Mouse (Mus musculus): ENCODE results near the gene Gm1043.

Gene Gm1043

DNA sequence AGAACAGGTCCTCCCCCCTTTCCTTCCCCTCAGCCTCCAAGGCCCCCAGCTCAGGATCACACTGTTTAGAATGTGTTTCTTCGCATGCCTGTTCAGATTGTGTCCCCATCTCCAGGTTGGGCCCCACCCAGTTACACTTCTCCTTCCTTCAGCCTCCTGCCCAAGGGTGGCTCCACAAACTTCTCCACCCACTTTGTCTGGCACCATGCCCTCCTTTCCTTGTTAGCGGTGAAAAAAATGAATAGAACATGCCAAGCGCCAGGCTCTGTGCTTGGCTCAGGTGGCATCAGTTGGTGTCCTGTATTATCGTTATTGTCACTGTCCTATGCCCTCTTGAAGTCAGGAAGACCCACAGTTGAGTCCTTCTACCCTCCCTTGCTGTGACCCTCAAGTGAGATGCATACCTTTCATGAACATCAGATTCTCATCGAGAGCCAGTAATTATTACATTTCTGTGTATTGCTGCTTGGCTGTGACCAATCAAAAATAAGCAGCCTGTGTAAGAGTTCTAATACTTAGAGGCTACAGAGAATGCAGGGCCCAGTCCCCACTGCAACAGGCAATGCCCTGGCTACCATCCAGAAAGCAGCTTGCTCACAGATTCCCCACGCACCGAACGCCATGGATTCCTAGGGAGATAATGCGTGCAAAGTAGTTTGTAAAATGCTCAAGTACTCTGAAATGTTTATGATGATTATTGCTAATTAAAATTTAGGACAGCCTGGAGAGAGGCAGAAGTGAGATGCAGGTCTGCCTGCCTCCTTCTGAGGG is 128.0 kb downstream of the Gm1043 start:
- DNase-seq: no peak

DNA sequence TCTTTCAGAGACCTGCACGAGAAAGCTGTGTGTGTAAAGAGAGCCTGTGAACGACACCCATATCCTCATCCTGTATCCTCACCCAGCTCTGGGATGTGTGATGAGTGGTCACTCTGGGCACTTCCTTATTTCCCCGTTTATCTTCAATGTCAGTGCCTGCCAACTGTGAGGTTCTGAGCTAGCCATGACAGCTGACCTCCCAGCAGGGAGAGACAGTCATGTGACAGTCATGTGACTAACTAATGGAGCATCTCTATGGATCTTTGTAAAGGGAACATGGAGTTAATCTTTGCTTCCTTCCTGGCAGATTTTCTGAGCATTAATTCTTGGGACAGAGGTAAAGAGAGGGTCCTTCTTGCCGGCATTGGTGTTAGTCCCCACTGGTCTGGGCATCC is 128.5 kb downstream of the Gm1043 start:
- no peak for DNase-seq

DNA sequence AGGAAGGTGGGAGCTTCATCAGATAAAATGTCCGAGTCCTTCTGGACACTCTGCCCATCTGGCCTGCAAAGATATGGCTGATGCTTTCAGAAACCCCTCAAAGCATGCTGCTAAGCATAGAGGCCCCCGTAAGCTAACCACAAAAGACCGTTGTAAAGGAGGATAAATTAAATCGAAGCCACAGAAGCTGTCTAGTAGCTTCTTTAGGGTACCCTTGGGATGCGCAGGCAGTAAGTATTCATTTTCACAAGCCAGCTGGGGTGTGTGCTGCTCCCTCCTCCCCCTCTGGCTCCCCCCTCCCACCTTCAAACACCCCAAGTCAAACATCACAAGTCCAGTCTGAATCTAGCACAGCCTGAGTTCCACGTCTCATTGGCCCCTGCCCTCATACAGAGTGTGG is 129.4 kb downstream of the Gm1043 start:
- DNase-seq: no peak

DNA sequence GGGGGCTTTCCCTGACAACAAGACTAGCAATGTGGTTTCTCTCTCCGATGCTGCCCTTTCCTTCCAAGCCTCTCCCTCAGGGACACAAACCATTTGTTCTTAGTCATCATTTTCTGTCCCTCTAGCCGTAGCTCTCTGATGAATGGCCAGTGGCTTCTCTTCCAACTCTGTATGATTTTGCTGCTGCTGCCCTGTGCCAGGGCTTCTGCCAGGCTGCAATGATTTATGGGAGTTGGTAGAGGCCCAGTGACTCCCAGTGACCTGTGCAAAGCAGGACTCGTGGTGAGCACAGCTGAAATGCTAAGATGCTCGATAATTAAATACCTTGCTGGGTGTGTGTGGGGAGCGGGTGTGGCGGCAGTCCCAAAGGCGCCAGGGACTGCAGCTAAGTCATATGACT is 130.1 kb downstream of the Gm1043 start:
- DNase-seq: no peak

DNA sequence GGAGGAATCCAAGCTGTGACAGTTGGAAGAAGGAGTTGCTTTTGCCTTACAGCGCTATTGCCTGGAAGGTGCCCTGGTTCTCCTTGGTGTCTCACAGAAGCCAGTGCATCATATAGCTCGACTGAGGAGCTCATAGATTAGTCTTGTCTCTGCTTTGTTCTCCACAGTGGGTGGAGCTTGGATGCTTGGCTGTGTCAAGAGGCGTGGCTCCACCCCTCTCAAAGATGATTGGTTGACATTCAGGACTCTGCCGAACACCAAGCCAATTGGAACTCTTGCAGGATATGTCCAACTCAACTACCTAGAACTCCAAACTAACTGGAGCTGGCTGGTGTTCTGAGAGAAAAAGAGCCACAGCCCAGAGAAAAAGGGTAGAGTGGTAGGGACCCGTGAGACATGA is 134.4 kb downstream of the Gm1043 start:
- no peak for DNase-seq

DNA sequence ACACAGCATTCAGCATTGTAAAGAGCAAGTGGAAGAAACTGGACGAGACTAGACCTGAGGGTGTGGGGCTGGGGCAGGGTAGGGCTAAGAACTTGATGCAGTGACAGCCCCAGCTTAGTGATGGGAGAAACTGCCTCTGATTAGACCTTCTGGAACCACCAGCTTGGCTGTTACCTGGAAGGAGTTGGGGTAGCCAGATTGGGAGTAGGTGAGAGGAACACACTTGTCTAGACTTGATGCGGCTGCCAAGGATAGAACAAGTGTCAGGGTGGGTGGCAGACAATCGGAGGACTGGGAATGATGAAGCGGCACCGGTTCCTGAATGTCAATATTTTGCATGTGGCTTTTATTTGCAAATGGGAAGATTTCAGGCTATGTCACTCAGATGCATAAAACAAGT is 135.4 kb downstream of the Gm1043 start:
- DNase-seq: no peak

DNA sequence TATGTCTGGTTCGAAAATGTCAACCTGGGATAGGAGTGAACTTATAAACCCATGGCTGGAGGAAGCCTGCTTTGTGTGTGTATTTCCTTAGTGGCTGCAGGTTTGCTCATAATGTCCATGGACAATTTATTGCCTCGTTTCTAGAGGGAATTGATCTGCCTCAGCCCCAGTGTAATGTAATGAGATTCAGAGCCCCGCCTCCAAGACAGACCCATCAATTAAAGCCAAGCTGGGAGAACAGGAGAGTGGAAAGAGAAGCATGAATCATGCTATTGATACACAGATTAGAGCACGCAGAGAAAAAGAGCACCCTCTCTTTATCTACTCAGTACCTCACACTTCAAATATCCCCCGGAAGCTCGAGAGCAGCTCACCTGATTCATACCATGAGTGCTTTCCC is 136.4 kb downstream of the Gm1043 start:
- DNase-seq: no peak

DNA sequence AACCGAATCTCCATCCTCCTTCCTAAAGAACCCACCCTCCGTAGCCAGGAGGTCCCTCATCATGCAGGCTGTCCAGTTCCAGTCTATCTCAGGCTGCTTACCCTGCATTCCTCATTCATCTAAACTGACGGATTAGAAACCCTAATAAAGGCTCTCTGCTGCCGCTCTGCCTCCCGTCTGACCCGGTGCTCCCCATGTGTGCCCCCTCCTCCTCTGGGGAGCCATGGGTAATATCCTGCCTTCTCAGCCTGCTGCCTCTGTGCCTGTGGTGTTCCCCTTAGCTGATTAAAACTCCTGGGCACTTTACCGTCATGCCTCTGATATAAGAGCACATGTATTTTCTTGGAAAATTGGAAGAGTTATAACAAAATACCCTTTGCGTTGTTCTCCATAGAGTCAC is 137.1 kb downstream of the Gm1043 start:
- no peak for DNase-seq

DNA sequence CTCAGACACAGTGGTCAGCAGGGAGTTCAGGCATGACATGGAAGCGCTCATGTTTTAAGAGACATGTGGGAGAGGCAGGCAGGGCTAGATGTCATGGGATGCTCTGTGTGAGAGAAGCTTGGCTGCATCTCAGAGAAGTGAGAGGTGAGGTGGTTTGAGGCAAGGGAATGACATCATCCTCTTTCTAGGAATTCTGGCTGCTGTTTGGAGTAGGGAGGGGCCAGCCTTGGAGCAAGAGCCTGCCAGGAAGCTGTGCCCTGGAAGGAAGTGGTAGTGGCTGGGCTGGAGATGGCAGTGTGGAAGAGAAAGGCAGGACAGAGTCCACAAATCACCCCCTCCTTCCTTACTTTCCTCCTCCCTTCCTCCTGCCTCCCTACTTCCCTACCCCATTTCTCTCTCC is 140.5 kb downstream of the Gm1043 start:
- DNase-seq: no peak

DNA sequence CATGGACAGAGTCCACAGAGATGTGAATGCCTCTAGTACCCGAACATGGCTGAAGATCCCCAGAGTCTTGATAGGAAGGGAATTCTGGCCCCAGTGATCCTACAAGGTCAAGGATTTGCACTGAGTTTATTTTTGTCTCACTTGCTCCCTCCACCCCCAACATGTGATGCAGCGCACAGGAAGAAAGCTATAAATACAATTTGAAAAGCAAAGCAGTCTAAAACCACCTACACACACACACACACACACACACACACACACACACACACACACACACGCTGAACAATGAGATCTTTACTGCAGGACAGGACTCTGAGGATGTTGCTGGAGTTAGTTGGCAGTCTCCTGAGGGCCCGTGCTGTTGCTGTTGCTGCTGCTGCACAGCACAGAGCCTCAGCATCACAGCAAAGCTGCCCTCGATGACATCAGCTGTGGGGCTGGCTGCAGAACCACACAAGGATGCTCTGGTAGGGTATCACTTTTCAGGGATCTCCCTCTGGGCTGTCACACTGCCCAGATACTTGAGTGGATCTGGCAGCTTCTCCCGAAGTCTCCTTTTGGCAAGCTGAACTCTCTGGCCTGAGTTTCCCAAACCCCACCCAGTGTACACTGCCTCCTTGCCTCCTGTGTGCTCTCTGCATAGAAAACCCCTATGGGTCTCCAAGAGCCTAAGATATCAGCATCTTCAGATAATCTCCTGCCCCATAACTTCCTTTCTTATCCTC is 142.9 kb downstream of the Gm1043 start:
- DNase-seq: no peak

DNA sequence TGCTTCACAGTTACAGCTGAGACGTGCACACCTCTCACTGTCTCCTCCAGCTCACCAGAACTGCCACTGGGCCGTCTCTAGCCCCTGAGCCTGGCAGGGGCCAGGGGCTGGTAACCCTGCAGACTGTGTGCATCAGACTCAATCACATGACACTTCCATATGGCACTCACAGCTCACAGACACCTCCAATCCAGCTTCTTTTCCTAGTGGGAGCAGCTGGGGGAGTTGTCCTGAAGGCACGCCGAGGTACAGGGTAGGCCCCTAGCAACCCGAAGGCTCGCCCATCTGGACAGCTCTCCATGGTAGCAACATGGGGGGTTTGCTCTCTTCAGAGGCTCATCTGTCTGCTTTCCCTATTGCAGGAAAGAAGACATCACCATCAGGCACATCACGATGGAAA is 143.7 kb downstream of the Gm1043 start:
- DNase-seq: no peak

DNA sequence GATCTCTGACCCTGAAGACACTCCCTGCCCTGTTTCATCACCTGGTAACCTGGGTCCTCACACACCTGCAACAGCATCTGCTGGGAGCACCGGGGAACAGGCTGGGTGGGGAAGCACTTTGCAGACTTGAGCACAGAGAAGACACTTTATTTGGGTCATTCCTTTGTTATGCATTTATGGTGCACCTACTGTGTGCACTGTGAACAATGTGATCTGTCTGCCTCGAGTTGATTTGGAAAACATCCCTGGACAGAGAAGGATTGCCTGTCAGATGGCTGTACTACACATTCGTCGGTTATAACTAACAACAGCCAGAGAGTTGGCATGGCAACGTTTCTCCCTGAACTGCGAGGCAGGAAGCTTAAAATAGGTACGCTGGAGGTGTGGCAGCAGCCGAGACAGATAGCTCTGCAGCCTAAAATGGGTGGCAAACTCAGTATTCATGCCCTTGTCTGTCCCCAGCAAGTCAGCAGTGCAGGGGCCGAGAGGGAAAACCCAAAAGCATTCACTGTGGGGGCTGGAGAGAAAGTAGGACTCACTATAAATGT is 147.9 kb downstream of the Gm1043 start:
- DNase-seq: no peak

DNA sequence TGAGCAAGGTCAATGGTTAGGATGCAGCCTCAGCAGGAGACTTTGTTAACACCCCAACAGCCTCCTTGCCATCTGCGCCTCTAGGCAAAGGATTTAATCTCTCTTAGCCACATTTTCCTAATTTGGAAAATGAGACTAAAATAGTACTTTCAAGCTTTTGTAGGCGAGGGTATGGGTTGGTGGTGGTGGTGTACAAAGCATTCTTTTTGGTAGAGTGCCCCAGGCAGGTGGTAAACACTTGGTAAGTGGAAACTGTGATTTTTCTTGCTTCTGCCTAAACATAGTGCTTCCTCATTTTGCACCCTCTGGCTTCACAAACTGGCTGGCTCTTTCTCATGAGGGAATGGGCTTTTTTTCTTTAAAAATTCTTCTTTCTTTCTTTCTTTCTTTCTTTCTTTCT is 153.5 kb downstream of the Gm1043 start:
- no peak for DNase-seq

DNA sequence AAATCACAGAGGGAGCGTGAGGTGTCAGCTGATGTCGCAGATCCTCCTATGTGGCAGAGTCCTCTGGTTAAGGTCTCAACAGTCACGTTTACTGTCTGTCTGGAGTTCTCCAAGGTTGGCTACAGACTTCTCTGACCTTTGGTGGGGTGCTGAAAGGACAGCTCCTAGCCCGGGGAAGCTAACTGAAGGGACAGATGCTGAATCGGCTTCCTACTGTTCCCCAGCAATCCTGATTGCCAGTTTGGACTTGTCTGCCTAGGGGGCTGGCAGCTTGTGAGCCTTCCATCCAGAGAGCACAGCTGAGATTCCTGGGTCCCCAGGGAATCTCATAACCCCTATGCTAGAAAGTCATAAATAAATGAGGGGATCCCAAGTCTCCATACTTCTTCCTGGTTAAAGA is 155.4 kb downstream of the Gm1043 start:
- DNase-seq: peak; percentile 42

DNA sequence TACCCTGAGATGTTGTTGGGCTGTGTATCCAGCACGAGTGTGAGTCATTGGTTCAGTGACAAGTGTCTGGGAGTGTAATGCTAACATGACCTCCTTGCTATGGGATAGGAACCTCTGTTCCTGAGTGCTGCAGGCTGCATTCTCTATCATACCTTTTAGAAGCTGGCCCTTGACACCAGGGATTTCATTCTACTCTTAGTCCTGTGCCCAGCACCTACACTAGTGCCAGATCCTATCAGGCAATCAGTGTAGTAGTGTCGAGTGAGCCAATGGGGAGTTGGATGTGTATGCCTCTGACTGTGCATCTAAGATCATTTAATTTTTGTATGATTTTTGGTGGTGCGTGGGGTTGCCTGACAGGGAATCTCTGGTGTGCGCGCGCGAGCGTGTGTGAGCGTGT is 156.1 kb downstream of the Gm1043 start:
- DNase-seq: no peak

DNA sequence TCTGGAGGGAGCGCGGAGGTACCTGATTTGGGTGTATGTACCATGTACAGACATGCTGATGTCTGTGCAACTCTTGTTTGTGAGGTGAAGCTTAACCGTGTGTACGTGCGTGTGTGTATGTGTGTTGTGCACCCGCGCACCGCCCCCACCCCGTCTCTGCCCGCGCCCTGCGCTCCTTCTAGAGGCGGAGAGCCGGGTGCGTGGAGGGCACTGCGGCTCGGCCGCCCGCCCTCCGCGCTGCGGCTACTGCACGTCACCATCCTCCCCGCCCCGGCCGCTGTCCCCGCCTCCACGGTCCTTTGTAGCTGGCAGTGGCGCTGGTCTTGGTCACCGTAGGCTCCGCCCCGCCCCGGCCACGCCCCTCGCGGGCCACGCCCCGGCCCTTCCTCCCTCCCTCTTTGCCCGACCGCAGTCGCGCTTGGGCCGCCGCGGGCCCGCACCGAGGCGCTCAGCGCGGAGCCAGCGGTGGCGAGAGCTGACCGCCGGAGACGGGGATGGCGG is 156.5 kb downstream of the Gm1043 start, which contains the start of gene Crmp1:
TSS of gene Crmp1 (plus strand) at position 290 of the 501 bp plus-strand sequence.
- peak; percentile 37 for DNase-seq

DNA sequence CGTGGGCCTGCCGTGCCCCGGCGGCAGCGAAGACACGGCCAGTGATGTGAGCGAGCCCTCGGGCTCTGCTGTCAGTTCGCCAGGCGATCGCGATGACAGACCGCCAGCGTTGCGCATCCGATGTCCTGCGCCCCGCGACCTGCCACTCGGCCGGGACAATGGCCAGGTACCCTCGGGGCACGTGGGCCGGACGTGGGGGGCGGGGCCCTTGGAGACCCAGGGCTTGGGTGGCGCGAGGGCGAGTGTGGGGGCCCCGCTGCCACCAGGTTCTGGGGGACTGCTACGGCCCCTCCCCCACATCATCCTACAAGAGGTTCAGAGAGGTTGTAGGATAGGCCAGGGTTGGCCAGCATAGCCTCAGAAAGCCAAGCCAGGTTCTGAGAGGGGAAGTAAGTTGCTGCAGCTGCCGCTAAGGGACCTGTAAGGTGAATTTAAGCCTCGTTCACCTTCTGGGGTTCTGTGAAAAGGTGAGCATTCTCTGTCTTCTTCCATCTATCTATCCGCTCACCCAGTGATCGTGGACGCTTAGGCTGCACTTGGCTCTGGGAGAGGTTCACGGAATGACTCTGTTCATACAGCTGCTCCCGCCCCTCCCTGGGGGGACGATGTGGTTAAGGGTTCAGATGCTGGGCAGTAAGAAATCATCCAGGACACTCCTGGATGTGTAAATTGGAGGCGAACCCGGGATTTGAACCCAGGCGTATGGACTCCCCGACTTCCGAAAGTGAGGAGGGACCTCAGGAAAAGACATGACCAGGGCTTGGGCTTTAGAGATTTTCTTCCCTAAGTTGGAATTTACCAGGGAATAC is 157.4 kb downstream of the Gm1043 start:
- no peak for DNase-seq

DNA sequence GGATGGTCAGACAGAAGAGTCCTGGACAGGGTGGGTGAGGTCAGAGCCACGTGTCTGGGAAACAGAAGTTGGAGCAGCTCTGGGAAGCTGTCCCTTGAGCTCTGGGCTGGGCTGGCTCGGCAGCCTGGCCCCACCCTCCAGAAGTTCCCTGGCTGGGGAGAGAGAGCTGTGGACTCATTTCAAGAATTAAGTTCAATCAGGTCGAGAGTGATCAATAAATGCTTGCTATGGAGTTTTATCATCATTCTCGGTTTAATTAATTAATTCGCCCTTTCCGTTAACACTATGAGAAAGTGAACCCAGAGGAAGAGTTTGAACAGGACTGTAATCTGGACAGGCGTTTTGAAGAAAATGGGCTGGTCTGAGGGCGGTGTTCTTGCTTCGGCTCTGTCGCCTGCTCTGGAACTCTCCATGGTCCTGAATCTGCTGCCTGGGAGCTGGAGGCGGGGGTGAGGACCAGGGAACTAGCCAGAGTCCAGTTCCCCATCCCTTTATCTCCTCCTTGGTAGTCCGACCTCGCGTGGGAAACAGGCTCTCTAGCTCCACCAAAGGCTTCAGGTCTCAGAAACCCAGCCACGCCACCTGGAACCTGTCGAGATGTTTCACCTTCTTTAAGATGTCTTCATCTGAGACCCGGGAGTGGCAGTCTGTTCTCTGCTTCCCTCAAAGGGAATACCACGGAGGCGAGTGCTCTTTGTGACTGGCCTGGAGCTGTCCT is 158.2 kb downstream of the Gm1043 start:
- DNase-seq: peak; percentile 79

DNA sequence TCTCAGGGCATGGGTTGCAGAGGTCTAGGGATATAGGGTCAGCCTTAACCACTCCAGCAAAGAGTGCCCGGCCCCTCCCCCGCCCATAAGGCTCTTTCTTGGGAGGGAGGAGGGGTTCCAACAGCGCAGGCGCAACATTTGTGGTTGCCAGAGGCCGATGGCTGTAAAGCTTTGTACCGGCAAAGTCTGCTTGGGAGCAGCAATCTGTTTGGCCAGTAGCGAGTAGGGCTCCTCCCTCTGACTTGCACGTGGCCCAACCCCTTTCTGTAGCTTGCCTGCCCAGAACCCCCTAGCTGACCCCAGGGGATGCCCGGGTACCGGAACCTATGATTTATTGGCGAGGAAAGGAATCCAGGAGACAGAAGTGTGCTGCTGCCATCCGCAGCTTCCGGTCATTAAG is 159.0 kb downstream of the Gm1043 start:
- no peak for DNase-seq

DNA sequence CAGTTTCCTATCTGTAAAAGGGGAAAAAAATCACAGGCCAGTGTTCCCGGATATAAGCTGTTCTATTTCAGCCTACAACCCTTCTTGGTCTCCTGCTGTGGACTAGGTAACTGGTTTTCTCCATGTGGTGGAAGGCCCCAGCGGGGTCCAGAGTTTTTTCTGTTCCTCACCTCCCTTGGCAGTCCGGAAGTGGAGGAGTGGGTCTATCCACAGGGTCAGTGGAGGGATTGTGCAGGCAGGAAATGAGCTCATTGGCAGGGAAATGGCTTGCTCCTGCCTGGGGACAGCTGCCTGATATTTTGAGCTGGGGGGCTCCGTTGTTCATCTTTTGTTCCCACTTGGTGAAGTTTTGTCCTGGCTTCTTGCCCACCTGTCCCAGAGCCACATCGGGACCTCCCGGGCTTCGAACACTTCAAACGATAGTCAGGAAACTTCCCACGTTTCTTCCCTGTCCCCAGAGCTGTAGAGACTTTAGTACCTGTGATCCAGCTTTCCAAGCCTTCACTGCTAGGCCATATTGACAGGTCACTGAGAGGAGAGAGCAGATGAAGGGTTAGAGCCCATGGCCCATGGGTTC is 159.6 kb downstream of the Gm1043 start:
- no peak for DNase-seq

DNA sequence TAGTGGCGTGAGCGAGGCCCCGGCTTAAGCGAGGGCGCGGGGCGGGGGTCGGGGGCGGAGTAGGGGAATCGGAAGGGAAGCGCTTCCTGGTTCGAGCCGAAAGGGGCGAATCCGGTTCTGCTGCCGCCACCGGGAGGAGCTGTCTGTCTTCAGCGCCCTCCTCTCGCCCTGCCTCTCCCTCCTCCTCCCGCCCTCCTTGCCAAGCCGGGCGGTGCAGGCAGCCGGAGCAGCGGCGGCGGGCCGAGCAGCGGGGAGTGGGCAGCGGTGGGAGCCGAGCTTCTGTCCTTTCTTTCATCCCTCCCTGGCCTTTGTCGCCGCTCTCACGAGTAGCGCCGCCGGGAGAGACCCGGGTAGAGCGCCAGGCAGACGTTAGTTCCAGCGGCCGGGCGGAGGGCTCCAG is 160.5 kb downstream of the Gm1043 start:
- DNase-seq: peak; percentile 79
